Mouse (Mus musculus): ENCODE measurements around the gene Samd4b. TPM values are rescaled to one million over a fixed set of nuclear protein-coding genes. Genes with fewer than 3 reads are reported as not detected.

The Samd4b gene
- total RNA-seq (2012; rRNA removed) (6.4 and 7.2 TPM in 2 replicates), polyA plus RNA-seq (2012; ENCODE audit: insufficient read depth in 1 of 2, insufficient read length in 2 of 2, low read depth in 1 of 2, low replicate concordance in 2 of 2, missing spikeins in 1 of 2) (10 to 100 TPM in 1 of 2 experiments, not detected in 1; 45.9 TPM)

- peaks cover 17% of the 10 kb centered on the region for H3K79me2 ChIP-seq (ENCODE audit: control insufficient read depth, insufficient read depth, low read length, poor library complexity)
- peak within 1 kb of the TSS; percentile 45; the same call in 1 of the 2 replicates for H3K27ac ChIP-seq (ENCODE audit: control insufficient read depth, low read depth, low read length)
- H3K27me3 ChIP-seq (ENCODE audit: control insufficient read depth in 1 of 2, insufficient read depth in 2 of 2, low read length in 2 of 2) = no peaks in the 10 kb centered on the region
- peaks cover 4 to 10% of the 10 kb centered on the region in 2 experiments for H3K4me1 ChIP-seq (ENCODE audit: control insufficient read depth in 1 of 2, insufficient read depth in 2 of 2, low read length in 2 of 2)
- H3K9ac ChIP-seq (ENCODE audit: control insufficient read depth, low read depth, low read length, poor library complexity, severe bottlenecking) = peak within 1 kb of the TSS; percentile 94
- H3K36me3 ChIP-seq (ENCODE audit: control insufficient read depth in 1 of 2, insufficient read depth in 2 of 2, low read length in 2 of 2) = peaks cover 0 to 11% of the 10 kb centered on the region in 2 experiments; a peak in 2 of 4 replicates
- peak within 1 kb of the TSS; percentile 73 to 81 for H3K4me3 ChIP-seq (ENCODE audit: control insufficient read depth in 1 of 2, insufficient read depth in 1 of 2, low read depth in 2 of 2, low read length in 2 of 2)
- H3K9me3 ChIP-seq (replicated peaks; ENCODE audit: insufficient read depth, low read length) = no peaks in the 10 kb centered on the region
- DNase-seq (ENCODE audit: low read depth, low spot score) = peak; percentile 98
- TF ChIP-seq MAZ (IDR thresholded peaks at IDR 0.05; ENCODE audit: low read depth, low read length) (peak; percentile 73), NELFE (IDR thresholded peaks at IDR 0.05; ENCODE audit: low read depth, low read length) (peak; percentile 80), MYB (IDR thresholded peaks at IDR 0.05; ENCODE audit: low read depth, low read length) (no peak), MAFK (IDR thresholded peaks at IDR 0.05; ENCODE audit: borderline replicate concordance, low read depth, low read length) (no peak), POLR2A (IDR thresholded peaks at IDR 0.05; ENCODE audit: control insufficient read depth in 1 of 2, insufficient read depth in 1 of 2, low read depth in 1 of 2, low read length in 2 of 2, poor library complexity in 1 of 2) (peak; percentile 74 to 95; a peak in 3 of 4 replicates), SIN3A (IDR thresholded peaks at IDR 0.05; ENCODE audit: low read length) (peak; percentile 95), MXI1 (IDR thresholded peaks at IDR 0.05; ENCODE audit: low read depth, low read length) (peak; percentile 88), TCF12 (IDR thresholded peaks at IDR 0.05; ENCODE audit: low read depth, low read length) (peak; percentile 50; the same call in 1 of the 2 replicates), ELF1 (IDR thresholded peaks at IDR 0.05; ENCODE audit: low read depth, low read length) (peak; percentile 78), UBTF (IDR thresholded peaks at IDR 0.05; ENCODE audit: borderline replicate concordance, insufficient read depth, low read depth, low read length) (no peak), TAL1 (IDR thresholded peaks at IDR 0.05; ENCODE audit: low read length) (no peak), CHD2 (IDR thresholded peaks at IDR 0.05; ENCODE audit: low read length) (no peak), MAX (IDR thresholded peaks at IDR 0.05; ENCODE audit: low read length) (no peak; the same call in 1 of the 2 replicates), MYC (IDR thresholded peaks at IDR 0.05; ENCODE audit: low read depth, low read length) (0 out of 2 replicates have a peak, but pooled peaks have one; percentile 69), RCOR1 (IDR thresholded peaks at IDR 0.05; ENCODE audit: low read depth, low read length) (peak; percentile 78), USF2 (IDR thresholded peaks at IDR 0.05; ENCODE audit: borderline replicate concordance in 1 of 2, insufficient read depth in 1 of 2, low read depth in 1 of 2, low read length in 2 of 2) (no peak), ZKSCAN1 (IDR thresholded peaks at IDR 0.05; ENCODE audit: low read depth, low read length) (no peak), HCFC1 (IDR thresholded peaks at IDR 0.05; ENCODE audit: low read depth, low read length) (peak; percentile 80), POLR2AphosphoS5 (IDR thresholded peaks at IDR 0.05; ENCODE audit: borderline replicate concordance, low read depth, low read length) (no peak), TBP (IDR thresholded peaks at IDR 0.05; ENCODE audit: low read depth, low read length) (0 out of 2 replicates have a peak, but pooled peaks have one; percentile 31), ZC3H11A (IDR thresholded peaks at IDR 0.05; ENCODE audit: low read depth, low read length) (no peak), RAD21 (IDR thresholded peaks at IDR 0.05; ENCODE audit: low read depth, low read length) (no peak), GATA1 (IDR thresholded peaks at IDR 0.05; ENCODE audit: low read depth, low read length) (no peak), ZNF384 (IDR thresholded peaks at IDR 0.05; ENCODE audit: low read depth, low read length) (no peak), JUND (IDR thresholded peaks at IDR 0.05; ENCODE audit: low read depth, low read length) (no peak), ZMIZ1 (IDR thresholded peaks at IDR 0.05; ENCODE audit: low read depth, low read length) (peak; percentile 58; the same call in 1 of the 2 replicates), CTCF (IDR thresholded peaks at IDR 0.05 in 2 of 3, conservative IDR thresholded peaks at IDR 0.05 in 1 of 3; ENCODE audit: control insufficient read depth in 1 of 3, insufficient read depth in 1 of 3, low read depth in 2 of 3, low read length in 3 of 3, poor library complexity in 1 of 3, severe bottlenecking in 1 of 3) (no peak), MEF2A (IDR thresholded peaks at IDR 0.05; ENCODE audit: extremely low read depth, insufficient replicate concordance, low read depth, low read length, poor library complexity, severe bottlenecking) (no peak), POLR2AphosphoS2 (IDR thresholded peaks at IDR 0.05; ENCODE audit: low read length) (no peak), USF1 (IDR thresholded peaks at IDR 0.05; ENCODE audit: low read depth, low read length) (no peak), ETS1 (IDR thresholded peaks at IDR 0.05; ENCODE audit: low read depth, low read length) (0 out of 2 replicates have a peak, but pooled peaks have one; percentile 24), BHLHE40 (IDR thresholded peaks at IDR 0.05; ENCODE audit: borderline replicate concordance, low read depth, low read length) (no peak), KAT2A (conservative IDR thresholded peaks at IDR 0.05; ENCODE audit: low read depth, low read length) (no peak), E2F4 (IDR thresholded peaks at IDR 0.05; ENCODE audit: borderline replicate concordance, low read depth, low read length) (peak; percentile 30; the same call in 1 of the 2 replicates), CHD1 (IDR thresholded peaks at IDR 0.05; ENCODE audit: low read depth, low read length) (no peak)
These were observed at the start of gene Samd4b, which contains the start of gene Pak4 for GRCm38 (mm10) chr7:28597642-28598446. Samd4b (minus strand) TSS chr7:28598144. Pak4 (minus strand) TSS chr7:28598185.

All from MEL (cell line).